Mouse (Mus musculus) R1 (cell line): ENCODE measurements around the gene Aig1.

Experiments used
- DNase-seq: peaks from one replicate; pipeline ENCODE4 v3.0.0-alpha.2; 2018; ENCODE audit warnings: low read depth, low spot score

The Aig1 gene

DNA sequence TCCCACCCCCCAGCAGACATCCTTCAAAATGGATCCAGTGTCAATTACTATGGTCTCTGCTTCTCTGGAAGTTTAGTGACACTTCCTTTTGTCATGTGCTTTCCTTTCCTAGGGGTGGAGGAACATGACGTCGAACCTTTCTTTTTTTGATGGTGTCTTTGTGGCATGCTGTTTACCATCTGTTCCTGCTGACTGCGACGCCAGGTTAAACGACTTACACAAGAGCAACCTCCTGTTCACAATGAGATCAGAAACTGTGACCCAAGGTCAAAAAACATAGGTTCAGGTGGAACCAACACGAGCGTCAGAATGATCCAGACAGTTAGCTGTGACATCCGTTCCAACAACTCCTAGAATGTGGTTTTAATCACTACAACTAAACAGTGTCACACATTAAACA, 166.7 kb downstream of the Aig1 start:
- DNase-seq = no peak

DNA sequence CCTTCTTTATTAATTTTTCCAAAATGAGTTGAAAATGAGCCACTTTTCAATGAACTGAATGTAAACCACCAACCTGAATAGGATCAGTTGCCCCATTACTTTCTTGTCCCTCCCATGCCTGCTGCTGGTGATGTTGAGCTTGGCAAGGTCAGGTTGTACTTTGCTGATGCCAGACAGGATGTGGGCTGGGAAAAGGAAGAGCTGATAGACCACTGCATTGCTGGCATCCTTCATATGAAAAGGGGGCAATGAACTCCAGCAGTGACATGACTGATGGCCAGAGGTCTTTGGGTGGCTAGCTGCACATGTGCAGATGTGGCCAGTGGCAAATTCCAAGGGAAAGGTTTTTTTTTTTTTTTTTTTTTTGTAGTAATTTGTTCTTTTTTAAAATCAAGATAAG, 172.5 kb downstream of the Aig1 start:
- DNase-seq = no peak

DNA sequence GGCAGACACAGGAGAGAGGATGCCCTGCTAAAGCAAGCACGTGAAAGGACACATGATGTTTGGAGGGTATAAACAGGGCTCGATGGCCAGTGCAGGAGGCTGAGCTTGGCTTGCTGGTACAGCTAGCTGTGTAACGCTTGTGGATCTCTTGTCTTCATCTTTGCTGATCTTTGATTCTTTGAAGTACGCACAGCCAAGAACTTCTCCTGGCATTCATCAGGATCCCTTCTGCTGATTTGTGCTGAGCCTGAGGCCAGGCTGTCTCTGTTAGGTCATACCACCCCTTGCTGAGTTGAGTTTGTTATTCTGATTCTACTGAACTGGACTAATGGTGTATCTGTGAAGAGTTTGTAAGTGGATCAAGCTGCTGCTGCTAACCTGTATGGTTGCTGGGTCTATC, 175.5 kb downstream of the Aig1 start:
- DNase-seq = peak; percentile 7

DNA sequence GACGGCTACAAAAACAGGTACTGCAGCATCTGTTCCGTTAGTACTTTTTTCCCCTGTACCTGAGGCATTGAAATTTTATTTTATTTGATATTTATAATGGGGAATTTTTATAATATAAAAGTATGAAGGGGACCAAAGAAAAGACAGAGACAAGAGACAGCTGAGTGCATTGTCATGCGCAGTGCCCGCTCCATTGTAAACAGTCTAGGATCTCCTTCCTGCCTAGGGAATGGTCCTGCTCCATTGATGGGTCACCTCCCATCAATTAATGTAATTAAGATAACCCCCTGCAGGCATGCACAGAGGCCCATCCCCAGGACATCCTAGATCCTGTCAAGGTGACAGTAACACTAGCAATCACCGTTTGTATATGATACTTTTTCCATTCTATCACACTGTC, 178.0 kb downstream of the Aig1 start:
- DNase-seq = no peak

GRCm38 (mm10) chr10:13689841-13690590, 178.8 kb downstream of the Aig1 start:
- no peak for DNase-seq

- DNase-seq = no peak
Measured at GRCm38 (mm10) chr10:13688386-13689120, 180.2 kb downstream of the Aig1 start.

DNA sequence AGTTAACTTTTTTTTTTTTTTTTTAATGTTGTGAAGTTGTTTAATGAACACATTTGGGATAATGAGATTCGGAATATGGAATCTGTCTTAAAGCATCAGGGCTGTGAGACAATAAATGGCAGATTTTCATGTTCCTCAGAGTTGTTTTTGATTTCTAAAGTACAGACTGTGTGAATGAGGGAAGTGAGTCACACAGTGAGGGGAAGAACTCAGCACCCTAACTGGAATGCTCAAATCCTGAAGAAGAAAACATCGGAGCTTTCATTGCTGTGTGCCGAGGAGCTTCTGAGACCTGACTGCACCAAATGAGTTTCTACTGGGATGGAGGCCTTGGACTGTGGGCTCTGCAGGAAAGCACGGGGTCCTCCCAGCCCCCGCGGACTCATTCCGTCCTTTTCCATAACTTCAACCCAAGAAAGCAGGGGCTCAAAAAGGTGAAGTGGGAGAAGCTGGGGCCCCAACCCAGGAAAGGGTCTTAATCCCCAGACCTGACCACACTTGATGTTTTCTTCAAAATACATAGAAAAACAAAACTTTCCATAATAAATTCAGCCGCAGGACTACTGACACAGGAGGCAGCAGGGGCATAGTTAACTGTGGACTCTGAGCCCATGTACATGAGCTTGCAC, 181.5 kb downstream of the Aig1 start:
- DNase-seq = no peak

GRCm38 (mm10) chr10:13686127-13686526, 182.7 kb downstream of the Aig1 start:
- no peak for DNase-seq

DNA sequence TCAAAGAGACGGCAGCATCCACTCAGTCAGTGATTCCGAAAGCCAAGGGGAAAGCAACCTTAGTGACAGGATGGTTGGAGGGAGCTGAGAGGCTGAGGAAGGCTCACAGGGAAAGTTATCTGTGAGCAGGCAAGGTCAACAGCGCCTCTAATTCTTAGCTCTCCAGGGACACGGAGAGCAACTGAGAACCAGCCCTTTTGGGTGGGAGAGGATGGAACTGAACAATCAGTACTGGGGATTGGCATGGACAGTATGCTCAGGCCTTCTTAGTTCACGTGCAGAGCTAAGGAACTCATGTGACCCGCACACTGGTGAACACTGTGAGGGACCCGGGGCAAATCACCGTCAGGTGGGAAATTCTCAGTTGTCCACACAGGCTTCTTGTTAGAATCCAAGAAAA, 183.4 kb downstream of the Aig1 start:
- DNase-seq = no peak

GRCm38 (mm10) chr10:13684452-13684851, 184.3 kb downstream of the Aig1 start:
- DNase-seq = no peak

DNA sequence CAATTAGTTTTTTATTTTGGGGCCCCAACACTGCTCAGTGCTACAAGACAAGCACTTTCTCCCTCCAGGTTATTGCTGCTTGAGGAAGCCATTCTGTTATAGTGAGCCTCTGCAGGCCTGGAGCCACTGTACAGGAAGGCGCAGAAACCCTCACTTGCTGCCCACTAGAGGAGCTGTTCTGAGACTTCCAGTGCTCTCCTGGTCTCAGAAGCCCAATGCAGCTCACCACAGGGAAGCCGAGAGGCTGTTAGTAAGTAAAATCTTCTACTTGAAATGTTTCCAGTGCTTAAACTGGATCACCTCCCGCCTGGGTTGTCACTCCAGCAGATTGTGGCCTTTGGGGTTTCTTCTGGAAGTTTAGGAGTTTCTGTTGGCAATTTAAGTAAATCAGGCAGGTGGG, 186.2 kb downstream of the Aig1 start:
- peak; percentile 34 for DNase-seq

- no peak for DNase-seq
Measured at GRCm38 (mm10) chr10:13677440-13677839, 191.3 kb downstream of the Aig1 start.

DNA sequence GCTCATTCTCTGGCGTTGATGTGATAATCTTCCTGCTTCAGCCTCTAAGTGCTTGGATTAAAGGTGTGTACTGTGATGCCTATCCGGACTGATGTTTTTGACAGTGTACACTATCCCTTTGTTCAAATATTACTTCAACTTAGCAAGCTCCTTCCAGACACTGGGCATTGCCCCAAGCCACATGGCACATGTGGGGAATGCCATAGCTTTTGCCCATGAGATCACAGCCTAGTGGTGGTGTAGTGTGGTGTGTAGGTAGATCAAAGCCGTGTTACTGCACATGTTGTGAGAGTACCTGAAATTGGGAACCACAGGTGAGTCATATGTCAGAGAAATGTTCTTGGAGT, 193.8 kb downstream of the Aig1 start:
- no peak for DNase-seq

DNA sequence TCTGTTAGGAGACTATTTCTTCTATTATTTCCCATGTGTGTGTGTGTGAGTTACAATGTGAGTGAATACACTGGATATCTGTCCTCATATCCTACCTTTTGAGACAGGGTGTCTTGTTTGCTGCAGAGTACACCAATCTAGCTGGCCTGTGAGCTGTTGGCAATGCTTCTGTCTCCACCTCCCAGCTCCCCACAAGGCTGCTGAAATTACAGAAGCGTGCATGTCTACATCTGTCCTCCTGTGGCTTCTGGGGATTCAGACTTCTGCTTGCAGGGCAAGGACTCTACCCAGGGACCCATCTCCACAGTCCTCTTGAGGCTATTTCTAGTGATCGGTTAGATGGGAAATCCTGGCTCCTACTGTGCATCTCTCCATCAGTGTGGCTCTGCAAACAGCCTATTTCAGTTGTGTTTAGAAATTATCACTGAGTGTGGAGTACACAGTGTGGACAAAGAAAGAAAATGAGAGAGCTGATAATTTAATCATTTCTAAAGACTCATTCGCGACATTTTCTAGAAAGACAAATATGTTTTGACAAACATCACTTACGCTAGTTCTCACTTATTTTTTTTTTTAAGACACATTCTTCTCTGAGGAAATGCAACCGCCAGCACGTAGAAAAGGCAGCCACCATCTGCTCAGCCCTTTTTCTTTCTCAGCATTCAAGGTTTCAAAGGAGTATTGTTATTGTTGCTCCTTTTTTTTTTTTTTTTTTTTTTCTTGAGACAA, 194.3 kb downstream of the Aig1 start:
- no peak for DNase-seq

GRCm38 (mm10) chr10:13667166-13667696, 201.5 kb downstream of the Aig1 start:
- DNase-seq = no peak

DNA sequence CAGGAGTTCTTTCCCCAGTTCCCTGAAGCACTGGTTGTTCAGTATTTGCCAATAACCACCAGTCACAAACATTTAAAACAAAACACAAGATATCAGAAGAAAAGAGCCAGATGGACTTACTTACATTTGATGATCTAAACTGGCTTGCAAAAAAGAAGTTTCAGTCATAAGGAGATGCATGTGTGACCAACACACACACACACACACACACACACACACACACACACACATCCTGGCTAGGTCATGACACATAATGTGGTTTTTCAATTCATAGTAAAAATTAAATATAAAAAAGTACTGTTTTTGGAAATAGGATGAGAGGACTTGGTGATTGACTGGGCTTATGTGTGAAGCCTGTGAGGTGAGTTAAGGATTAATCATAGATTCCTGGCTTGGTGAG, 205.3 kb downstream of the Aig1 start:
- DNase-seq = no peak

GRCm38 (mm10) chr10:13659778-13660177, 209.0 kb downstream of the Aig1 start:
- DNase-seq = no peak

- no peak for DNase-seq
Measured at GRCm38 (mm10) chr10:13653739-13654462, 214.9 kb downstream of the Aig1 start.

- no peak for DNase-seq
Measured at GRCm38 (mm10) chr10:13653326-13653725, 215.5 kb downstream of the Aig1 start.

GRCm38 (mm10) chr10:13652061-13652460, 216.7 kb downstream of the Aig1 start:
- no peak for DNase-seq

DNA sequence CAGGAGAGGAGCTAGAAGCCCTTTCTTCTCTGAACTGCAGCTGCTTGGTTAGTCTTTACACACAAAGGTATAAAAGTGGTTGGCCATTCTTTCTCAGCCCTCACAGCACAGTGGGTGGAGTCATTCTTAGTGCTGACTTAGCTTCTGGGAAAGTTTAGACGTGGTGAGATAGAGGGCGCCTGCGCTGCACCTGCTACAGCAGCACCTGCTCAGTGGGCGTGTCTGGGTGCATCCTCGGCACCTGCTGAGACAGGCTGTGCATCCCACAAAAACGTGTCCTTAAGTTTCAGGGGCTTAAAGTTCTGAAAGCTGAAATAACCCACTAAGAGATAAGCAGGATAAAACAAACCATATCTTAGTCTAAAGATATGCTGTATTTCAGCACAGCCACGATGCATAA, 227.0 kb downstream of the Aig1 start:
- peak; percentile 25 for DNase-seq
